Mouse (Mus musculus): Measurements from ENCODE around the gene Ccdc92. TPM values are rescaled to one million over a fixed set of nuclear protein-coding genes. Genes with fewer than 3 reads are reported as not detected.

Ccdc92 gene
- polyA plus RNA-seq, 1 experiment from 2014 or later = 3.3 TPM

- TF ChIP-seq CTCF (IDR thresholded peaks at IDR 0.05; ENCODE audit: low read depth) = no peak
- H3K27ac ChIP-seq (ENCODE audit: low read depth, low read length) = no peak overlapping the region
- H3K27me3 ChIP-seq (replicated peaks; ENCODE audit: control insufficient read depth, insufficient read depth, low read length) = no peaks in the 10 kb centered on the region
- no peaks in the 10 kb centered on the region for H3K4me1 ChIP-seq (replicated peaks; ENCODE audit: control insufficient read depth, insufficient read depth, low read length)
- H3K9me3 ChIP-seq (ENCODE audit: control insufficient read depth) = no peaks in the 10 kb centered on the region
- no peak overlapping the region for H3K4me3 ChIP-seq (ENCODE audit: low read depth, low read length)
- H3K36me3 ChIP-seq (ENCODE audit: control insufficient read depth, insufficient read depth) = no peaks in the 10 kb centered on the region
- no peak overlapping the region for H3K4me2 ChIP-seq (replicated peaks; ENCODE audit: low read depth)
- ATAC-seq = no peak
- H3K9ac ChIP-seq (ENCODE audit: low read depth, low read length) = no peak overlapping the region
- WGBS = 57% methylated on average over 4 of the region's 4 CpGs
Observed at GRCm38 (mm10) chr5:124851572-124851971, 10.7 kb downstream of the Ccdc92 start.

GRCm38 (mm10) chr5:124848994-124849393 is 13.2 kb downstream of the Ccdc92 start:
- no peak overlapping the region for H3K27ac ChIP-seq (ENCODE audit: low read depth, low read length)
- no peaks in the 10 kb centered on the region for H3K27me3 ChIP-seq (replicated peaks; ENCODE audit: control insufficient read depth, insufficient read depth, low read length)
- no peaks in the 10 kb centered on the region for H3K36me3 ChIP-seq (ENCODE audit: control insufficient read depth, insufficient read depth)
- H3K4me3 ChIP-seq (ENCODE audit: low read depth, low read length) = no peak overlapping the region
- no peak overlapping the region for H3K9ac ChIP-seq (ENCODE audit: low read depth, low read length)
- H3K4me1 ChIP-seq (replicated peaks; ENCODE audit: control insufficient read depth, insufficient read depth, low read length) = no peaks in the 10 kb centered on the region
- H3K9me3 ChIP-seq (ENCODE audit: control insufficient read depth) = no peaks in the 10 kb centered on the region
- H3K4me2 ChIP-seq (replicated peaks; ENCODE audit: low read depth) = no peak overlapping the region
- 66% methylated on average over 3 of the region's 3 CpGs for WGBS
- no peak for ATAC-seq
- no peak for TF ChIP-seq CTCF (IDR thresholded peaks at IDR 0.05; ENCODE audit: low read depth)

GRCm38 (mm10) chr5:124847014-124847413 is 15.2 kb downstream of the Ccdc92 start:
- H3K4me3 ChIP-seq (ENCODE audit: low read depth, low read length) = no peak overlapping the region
- H3K9me3 ChIP-seq (ENCODE audit: control insufficient read depth) = no peaks in the 10 kb centered on the region
- WGBS = 87% methylated on average over 1 of the region's 1 CpGs
- no peaks in the 10 kb centered on the region for H3K36me3 ChIP-seq (ENCODE audit: control insufficient read depth, insufficient read depth)
- H3K9ac ChIP-seq (ENCODE audit: low read depth, low read length) = no peak overlapping the region
- no peak overlapping the region for H3K27ac ChIP-seq (ENCODE audit: low read depth, low read length)
- H3K4me2 ChIP-seq (replicated peaks; ENCODE audit: low read depth) = no peak overlapping the region
- no peaks in the 10 kb centered on the region for H3K27me3 ChIP-seq (replicated peaks; ENCODE audit: control insufficient read depth, insufficient read depth, low read length)
- H3K4me1 ChIP-seq (replicated peaks; ENCODE audit: control insufficient read depth, insufficient read depth, low read length) = no peaks in the 10 kb centered on the region
- ATAC-seq = no peak
- TF ChIP-seq CTCF (IDR thresholded peaks at IDR 0.05; ENCODE audit: low read depth) = no peak

- Histone ChIP-seq H3K4me1 (replicated peaks; ENCODE audit: control insufficient read depth, insufficient read depth, low read length) (no peaks in the 10 kb centered on the region), H3K9ac (ENCODE audit: low read depth, low read length) (no peak overlapping the region), H3K36me3 (ENCODE audit: control insufficient read depth, insufficient read depth) (no peaks in the 10 kb centered on the region), H3K4me3 (ENCODE audit: low read depth, low read length) (no peak overlapping the region), H3K27me3 (replicated peaks; ENCODE audit: control insufficient read depth, insufficient read depth, low read length) (no peaks in the 10 kb centered on the region), H3K4me2 (replicated peaks; ENCODE audit: low read depth) (no peak overlapping the region), H3K9me3 (ENCODE audit: control insufficient read depth) (no peaks in the 10 kb centered on the region), H3K27ac (ENCODE audit: low read depth, low read length) (no peak overlapping the region)
- ATAC-seq = no peak
- TF ChIP-seq CTCF (IDR thresholded peaks at IDR 0.05; ENCODE audit: low read depth) = no peak
- WGBS = 66% methylated on average over 4 of the region's 4 CpGs
Observed at GRCm38 (mm10) chr5:124844929-124845328, 17.3 kb downstream of the Ccdc92 start.

GRCm38 (mm10) chr5:124843386-124843785 is 18.8 kb downstream of the Ccdc92 start:
- 85% methylated on average over 8 of the region's 8 CpGs for WGBS
- Histone ChIP-seq H3K27me3 (replicated peaks; ENCODE audit: control insufficient read depth, insufficient read depth, low read length) (no peaks in the 10 kb centered on the region), H3K4me2 (replicated peaks; ENCODE audit: low read depth) (no peak overlapping the region), H3K4me1 (replicated peaks; ENCODE audit: control insufficient read depth, insufficient read depth, low read length) (no peaks in the 10 kb centered on the region), H3K9me3 (ENCODE audit: control insufficient read depth) (no peaks in the 10 kb centered on the region), H3K9ac (ENCODE audit: low read depth, low read length) (no peak overlapping the region), H3K36me3 (ENCODE audit: control insufficient read depth, insufficient read depth) (no peaks in the 10 kb centered on the region), H3K27ac (ENCODE audit: low read depth, low read length) (no peak overlapping the region), H3K4me3 (ENCODE audit: low read depth, low read length) (no peak overlapping the region)
- no peak for ATAC-seq
- TF ChIP-seq CTCF (IDR thresholded peaks at IDR 0.05; ENCODE audit: low read depth) = no peak

- no peak overlapping the region for H3K27ac ChIP-seq (ENCODE audit: low read depth, low read length)
- WGBS = 78% methylated on average over 2 of the region's 2 CpGs
- no peaks in the 10 kb centered on the region for H3K27me3 ChIP-seq (replicated peaks; ENCODE audit: control insufficient read depth, insufficient read depth, low read length)
- no peaks in the 10 kb centered on the region for H3K9me3 ChIP-seq (ENCODE audit: control insufficient read depth)
- no peak for ATAC-seq
- no peak overlapping the region for H3K4me2 ChIP-seq (replicated peaks; ENCODE audit: low read depth)
- no peak for TF ChIP-seq CTCF (IDR thresholded peaks at IDR 0.05; ENCODE audit: low read depth)
- H3K4me3 ChIP-seq (ENCODE audit: low read depth, low read length) = no peak overlapping the region
- H3K4me1 ChIP-seq (replicated peaks; ENCODE audit: control insufficient read depth, insufficient read depth, low read length) = no peaks in the 10 kb centered on the region
- no peak overlapping the region for H3K9ac ChIP-seq (ENCODE audit: low read depth, low read length)
- no peaks in the 10 kb centered on the region for H3K36me3 ChIP-seq (ENCODE audit: control insufficient read depth, insufficient read depth)
Observed at GRCm38 (mm10) chr5:124840669-124841068, 21.6 kb downstream of the Ccdc92 start.

GRCm38 (mm10) chr5:124840202-124840601 is 22.0 kb downstream of the Ccdc92 start:
- no peaks in the 10 kb centered on the region for H3K9me3 ChIP-seq (ENCODE audit: control insufficient read depth)
- H3K27me3 ChIP-seq (replicated peaks; ENCODE audit: control insufficient read depth, insufficient read depth, low read length) = no peaks in the 10 kb centered on the region
- no peaks in the 10 kb centered on the region for H3K36me3 ChIP-seq (ENCODE audit: control insufficient read depth, insufficient read depth)
- no peak overlapping the region for H3K27ac ChIP-seq (ENCODE audit: low read depth, low read length)
- H3K4me2 ChIP-seq (replicated peaks; ENCODE audit: low read depth) = no peak overlapping the region
- H3K4me3 ChIP-seq (ENCODE audit: low read depth, low read length) = no peak overlapping the region
- no peak for ATAC-seq
- H3K9ac ChIP-seq (ENCODE audit: low read depth, low read length) = no peak overlapping the region
- TF ChIP-seq CTCF (IDR thresholded peaks at IDR 0.05; ENCODE audit: low read depth) = no peak
- no peaks in the 10 kb centered on the region for H3K4me1 ChIP-seq (replicated peaks; ENCODE audit: control insufficient read depth, insufficient read depth, low read length)
- WGBS = 57% methylated on average over 7 of the region's 7 CpGs

Data from intestine, postnatal 0 days (tissue).